Mouse (Mus musculus): ENCODE data around the gene Klk10. TPM values are rescaled to one million over a fixed set of nuclear protein-coding genes. Genes with fewer than 3 reads are reported as not detected.
A peak's percentile ranks its signal among the peaks of the same experiment; 100 is the strongest.

Gene Klk10
- polyA plus RNA-seq, 1 experiment from 2014 or later = not detected

GRCm38 (mm10) chr7:43777423-43777822 lies 3.4 kb upstream of the Klk10 start:
- 80% methylated on average over 12 of the region's 12 CpGs for WGBS (ENCODE audit: insufficient replicate concordance)
- DNase-seq (no peak), ATAC-seq (no peak)
- H3K9ac ChIP-seq (replicated peaks) = no peak overlapping the region
- H3K9me3 ChIP-seq (ENCODE audit: low read length) = no peaks in the 10 kb centered on the region
- H3K36me3 ChIP-seq (replicated peaks; ENCODE audit: insufficient read depth, low read length) = no peaks in the 10 kb centered on the region
- TF ChIP-seq EP300 (IDR thresholded peaks at IDR 0.05; ENCODE audit: low read depth) = no peak
- TF ChIP-seq CTCF (IDR thresholded peaks at IDR 0.05; ENCODE audit: low read depth) = no peak
- H3K4me3 ChIP-seq (ENCODE audit: low read depth, low read length) = no peak overlapping the region
- H3K4me1 ChIP-seq (ENCODE audit: insufficient read depth) = no peaks in the 10 kb centered on the region
- H3K27me3 ChIP-seq (ENCODE audit: insufficient read depth, low read length) = no peaks in the 10 kb centered on the region
- H3K4me2 ChIP-seq (ENCODE audit: low read depth, low read length) = no peak overlapping the region
- H3K27ac ChIP-seq (ENCODE audit: low read depth) = no peak overlapping the region

DNA sequence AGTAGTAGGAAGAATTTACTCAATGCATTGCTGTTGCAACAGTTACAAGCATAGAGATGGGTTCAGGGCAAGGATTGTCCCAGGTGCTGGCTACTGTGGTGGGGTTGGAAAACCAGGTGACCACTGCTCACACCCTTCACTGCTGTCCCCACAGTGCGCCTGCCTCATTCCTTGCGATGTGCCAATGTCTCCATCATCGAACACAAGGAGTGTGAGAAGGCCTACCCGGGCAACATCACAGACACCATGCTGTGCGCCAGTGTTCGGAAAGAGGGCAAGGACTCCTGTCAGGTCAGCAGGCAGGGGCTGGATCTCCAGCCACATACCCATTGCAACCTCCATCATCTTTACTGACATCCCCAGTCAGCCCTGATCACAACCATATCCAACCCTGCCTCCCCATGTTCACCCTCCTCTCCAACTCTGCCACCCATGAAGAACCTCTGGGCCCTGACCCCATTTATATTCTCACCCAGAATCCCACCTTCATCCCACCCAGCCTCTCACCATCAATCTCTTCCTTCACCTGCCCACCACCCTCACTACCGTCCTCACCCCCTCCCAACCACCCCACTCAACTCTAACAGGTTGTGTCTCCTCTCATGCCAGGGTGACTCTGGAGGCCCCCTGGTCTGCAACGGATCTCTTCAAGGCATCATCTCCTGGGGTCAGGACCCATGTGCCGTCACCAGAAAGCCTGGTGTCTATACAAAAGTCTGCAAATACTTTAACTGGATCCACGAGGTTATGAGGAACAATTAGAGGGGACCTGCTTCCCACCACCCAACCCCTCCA lies 2.5 kb upstream of the Klk10 start:
- H3K4me3 ChIP-seq (ENCODE audit: low read depth, low read length) = no peak overlapping the region
- no peaks in the 10 kb centered on the region for H3K9me3 ChIP-seq (ENCODE audit: low read length)
- TF ChIP-seq CTCF (IDR thresholded peaks at IDR 0.05; ENCODE audit: low read depth) (no peak), EP300 (IDR thresholded peaks at IDR 0.05; ENCODE audit: low read depth) (no peak)
- no peaks in the 10 kb centered on the region for H3K4me1 ChIP-seq (ENCODE audit: insufficient read depth)
- 81% methylated on average over 10 of the region's 10 CpGs for WGBS (ENCODE audit: insufficient replicate concordance)
- no peaks in the 10 kb centered on the region for H3K36me3 ChIP-seq (replicated peaks; ENCODE audit: insufficient read depth, low read length)
- H3K27ac ChIP-seq (ENCODE audit: low read depth) = no peak overlapping the region
- H3K9ac ChIP-seq (replicated peaks) = no peak overlapping the region
- DNase-seq (no peak), ATAC-seq (no peak)
- no peak overlapping the region for H3K4me2 ChIP-seq (ENCODE audit: low read depth, low read length)
- H3K27me3 ChIP-seq (ENCODE audit: insufficient read depth, low read length) = peaks cover 4% of the 10 kb centered on the region; the same call in 1 of the 2 replicates

- Histone ChIP-seq H3K4me3 (ENCODE audit: low read depth, low read length) (no peak overlapping the region), H3K9ac (replicated peaks) (no peak overlapping the region), H3K27me3 (ENCODE audit: insufficient read depth, low read length) (peaks cover 9% of the 10 kb centered on the region; the same call in 1 of the 2 replicates), H3K4me1 (ENCODE audit: insufficient read depth) (no peaks in the 10 kb centered on the region), H3K36me3 (replicated peaks; ENCODE audit: insufficient read depth, low read length) (no peaks in the 10 kb centered on the region), H3K4me2 (ENCODE audit: low read depth, low read length) (no peak overlapping the region), H3K27ac (ENCODE audit: low read depth) (no peak overlapping the region), H3K9me3 (ENCODE audit: low read length) (no peaks in the 10 kb centered on the region)
- TF ChIP-seq EP300 (IDR thresholded peaks at IDR 0.05; ENCODE audit: low read depth) (no peak), CTCF (IDR thresholded peaks at IDR 0.05; ENCODE audit: low read depth) (no peak)
- WGBS (ENCODE audit: insufficient replicate concordance) = 68% methylated on average over 6 of the region's 6 CpGs
- ATAC-seq (no peak), DNase-seq (no peak)
These were observed 594 bp upstream of the Klk10 start for GRCm38 (mm10) chr7:43780241-43780640.

DNA sequence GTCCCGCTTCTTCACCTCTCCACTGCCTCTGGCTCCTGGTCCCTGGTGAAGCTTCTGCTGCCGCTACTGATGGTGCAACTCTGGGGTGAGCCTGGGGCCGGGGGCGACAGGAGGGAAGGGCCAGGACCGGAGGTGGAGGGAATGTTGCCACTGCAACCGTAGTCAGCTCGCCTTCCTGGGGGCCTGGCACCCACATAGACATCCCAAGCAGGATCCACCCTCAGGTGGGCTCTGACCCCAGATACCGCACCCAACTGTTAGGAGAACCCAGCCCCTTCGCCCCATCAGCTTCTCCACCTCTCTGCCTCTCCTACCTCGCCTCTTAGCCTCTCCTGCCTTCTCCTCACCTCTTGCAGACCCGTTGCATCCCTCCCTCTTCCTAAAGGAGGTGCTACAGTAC lies 706 bp downstream of the Klk10 start:
- Histone ChIP-seq H3K9ac (replicated peaks) (no peak overlapping the region), H3K36me3 (replicated peaks; ENCODE audit: insufficient read depth, low read length) (no peaks in the 10 kb centered on the region), H3K4me2 (ENCODE audit: low read depth, low read length) (no peak overlapping the region), H3K4me3 (ENCODE audit: low read depth, low read length) (no peak overlapping the region), H3K27me3 (ENCODE audit: insufficient read depth, low read length) (peaks cover 9% of the 10 kb centered on the region; the same call in 1 of the 2 replicates), H3K9me3 (ENCODE audit: low read length) (no peaks in the 10 kb centered on the region), H3K27ac (ENCODE audit: low read depth) (no peak overlapping the region), H3K4me1 (ENCODE audit: insufficient read depth) (no peaks in the 10 kb centered on the region)
- ATAC-seq (no peak), DNase-seq (no peak)
- no peak for TF ChIP-seq CTCF (IDR thresholded peaks at IDR 0.05; ENCODE audit: low read depth)
- TF ChIP-seq EP300 (IDR thresholded peaks at IDR 0.05; ENCODE audit: low read depth) = no peak
- 80% methylated on average over 11 of the region's 11 CpGs for WGBS (ENCODE audit: insufficient replicate concordance)

DNA sequence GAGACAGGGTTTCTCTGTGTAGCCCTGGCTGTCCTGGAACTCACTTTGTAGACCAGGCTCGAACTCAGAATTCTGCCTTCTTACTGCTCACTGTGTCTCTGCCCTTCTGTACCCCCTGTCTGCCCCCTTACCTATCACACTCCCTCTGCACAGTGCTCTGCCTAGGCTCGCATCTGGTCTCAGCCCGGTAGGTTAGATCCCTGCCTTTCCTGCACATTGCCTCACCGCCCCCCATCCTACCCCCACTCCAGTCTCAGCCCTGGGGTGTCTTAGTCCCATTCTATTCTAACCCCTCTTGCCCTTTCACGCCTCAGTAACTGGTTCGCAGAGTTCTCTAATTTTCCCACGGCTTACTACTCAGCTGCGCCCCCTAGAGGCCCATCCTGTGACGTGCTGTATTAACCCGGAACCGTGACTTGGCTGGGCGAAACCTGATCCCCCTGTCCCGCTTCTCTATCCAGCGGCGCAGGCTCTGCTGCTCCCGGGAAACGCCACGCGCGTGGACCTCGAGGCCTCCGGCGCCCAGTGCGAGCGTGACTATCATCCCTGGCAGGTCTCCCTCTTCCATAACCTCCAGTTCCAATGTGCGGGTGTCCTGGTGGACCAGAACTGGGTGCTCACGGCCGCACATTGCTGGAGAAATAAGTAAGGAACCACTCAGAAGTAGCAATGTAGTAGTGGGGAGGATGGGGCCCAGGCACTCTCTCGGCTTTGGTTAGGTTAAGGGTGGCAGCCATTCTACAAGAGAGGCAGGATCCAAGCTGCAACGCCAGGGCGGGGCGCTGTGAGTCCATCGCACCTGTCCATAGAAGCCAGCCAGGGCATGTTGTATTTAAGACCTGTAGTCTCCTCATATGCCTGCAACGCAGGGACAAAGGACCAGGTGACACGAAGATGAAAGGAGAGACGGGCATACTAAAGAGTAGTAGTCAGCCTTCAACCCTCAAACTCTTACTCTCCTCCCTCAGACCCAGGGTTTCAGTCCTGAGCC lies 1.7 kb downstream of the Klk10 start:
- ATAC-seq (peak; percentile 44; the same call in 1 of the 2 replicates), DNase-seq (peak; percentile 81)
- peaks cover 9% of the 10 kb centered on the region; the same call in 1 of the 2 replicates for H3K27me3 ChIP-seq (ENCODE audit: insufficient read depth, low read length)
- no peak overlapping the region for H3K9ac ChIP-seq (replicated peaks)
- H3K9me3 ChIP-seq (ENCODE audit: low read length) = no peaks in the 10 kb centered on the region
- no peak for TF ChIP-seq EP300 (IDR thresholded peaks at IDR 0.05; ENCODE audit: low read depth)
- TF ChIP-seq CTCF (IDR thresholded peaks at IDR 0.05; ENCODE audit: low read depth) = peak; percentile 84
- peak overlapping the region; percentile 54 for H3K4me2 ChIP-seq (ENCODE audit: low read depth, low read length)
- no peaks in the 10 kb centered on the region for H3K36me3 ChIP-seq (replicated peaks; ENCODE audit: insufficient read depth, low read length)
- H3K27ac ChIP-seq (ENCODE audit: low read depth) = no peak overlapping the region
- no peaks in the 10 kb centered on the region for H3K4me1 ChIP-seq (ENCODE audit: insufficient read depth)
- no peak overlapping the region for H3K4me3 ChIP-seq (ENCODE audit: low read depth, low read length)
- 7% methylated on average over 36 of the region's 36 CpGs for WGBS (ENCODE audit: insufficient replicate concordance)

DNA sequence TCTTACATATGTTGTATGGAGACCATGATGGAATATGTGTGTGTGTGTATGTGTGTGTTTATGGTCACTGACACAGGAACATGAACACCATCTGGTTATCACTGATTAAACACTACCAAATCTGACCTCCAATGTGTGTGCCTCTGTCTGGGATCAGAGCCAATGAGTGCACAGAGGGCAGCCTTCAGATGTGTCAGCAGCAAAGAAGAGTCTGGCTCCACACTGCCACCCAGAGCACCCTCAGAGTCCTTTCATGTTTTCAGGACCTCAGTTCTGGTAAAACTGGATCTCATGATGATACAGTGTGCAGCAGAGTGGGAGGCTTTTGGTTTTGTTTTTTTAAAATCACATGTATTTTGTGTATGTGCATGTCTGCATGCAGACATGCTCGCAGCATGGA lies 4.5 kb downstream of the Klk10 start:
- no peaks in the 10 kb centered on the region for H3K9me3 ChIP-seq (ENCODE audit: low read length)
- ATAC-seq (no peak), DNase-seq (no peak)
- H3K4me2 ChIP-seq (ENCODE audit: low read depth, low read length) = no peak overlapping the region
- peaks cover 9% of the 10 kb centered on the region; the same call in 1 of the 2 replicates for H3K27me3 ChIP-seq (ENCODE audit: insufficient read depth, low read length)
- no peaks in the 10 kb centered on the region for H3K36me3 ChIP-seq (replicated peaks; ENCODE audit: insufficient read depth, low read length)
- no peak overlapping the region for H3K9ac ChIP-seq (replicated peaks)
- H3K4me3 ChIP-seq (ENCODE audit: low read depth, low read length) = no peak overlapping the region
- WGBS (ENCODE audit: insufficient replicate concordance) = 69% methylated on average over 1 of the region's 1 CpGs
- no peaks in the 10 kb centered on the region for H3K4me1 ChIP-seq (ENCODE audit: insufficient read depth)
- H3K27ac ChIP-seq (ENCODE audit: low read depth) = no peak overlapping the region
- TF ChIP-seq CTCF (IDR thresholded peaks at IDR 0.05; ENCODE audit: low read depth) (peak; percentile 18; the same call in 1 of the 2 replicates), EP300 (IDR thresholded peaks at IDR 0.05; ENCODE audit: low read depth) (no peak)
